Mouse (Mus musculus): ENCODE data around the gene Ms4a6c.
"Not testable (repeated sequence)": the region's sequence is repeated elsewhere in the genome, so short reads cannot be mapped to it uniquely, and the experiment has no call there.

Ms4a6c gene

DNA sequence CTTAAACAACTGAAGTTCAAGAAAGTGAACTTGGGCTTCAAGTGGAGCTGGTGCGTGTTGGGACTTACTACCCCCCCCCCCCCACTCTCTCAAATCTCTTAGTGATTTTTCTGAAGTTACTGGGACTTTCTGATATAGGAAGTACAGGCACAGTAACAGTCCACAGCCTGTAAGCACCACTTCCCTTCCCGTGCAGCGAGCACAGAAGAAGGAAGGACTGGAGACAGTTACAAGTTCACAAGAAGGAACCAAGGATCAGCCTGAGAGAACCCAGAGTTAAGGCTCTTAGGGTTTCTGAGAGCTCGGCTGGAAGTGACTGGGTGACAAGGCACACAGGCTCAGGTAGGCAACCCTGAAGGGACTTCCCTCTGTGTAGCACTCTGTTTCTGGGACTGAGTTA, at the start of gene Ms4a6c:
Gene Ms4a6c, plus strand, starts transcription at position 152 of the 400 bp plus-strand sequence.
- not testable (repeated sequence) for DNase-seq (ENCODE audit: low read depth, low spot score)

DNA sequence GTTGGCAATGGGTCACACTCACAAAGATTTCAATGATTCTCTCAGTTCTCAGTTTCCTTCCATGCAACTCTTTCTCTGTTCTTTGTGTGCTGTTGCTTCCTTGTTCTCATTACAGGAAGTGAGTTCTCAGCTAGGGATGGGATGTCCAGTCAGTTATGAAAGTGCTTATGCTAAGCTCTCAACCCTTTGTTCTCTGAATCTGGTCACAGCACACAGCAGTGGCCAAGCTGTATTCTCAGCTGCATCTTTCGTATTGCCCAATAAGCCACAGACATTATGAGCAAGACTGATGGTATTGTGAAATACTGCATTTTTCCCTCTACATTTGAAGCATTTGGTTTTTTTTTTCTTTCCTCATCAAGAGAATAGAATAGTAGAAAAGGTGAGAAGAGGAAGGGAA, 38.0 kb upstream of the Ms4a6c start:
- DNase-seq (ENCODE audit: low read depth, low spot score) = not testable (repeated sequence)

GRCm38 (mm10) chr19:11435058-11435834, 33.9 kb upstream of the Ms4a6c start:
- DNase-seq (ENCODE audit: low read depth, low spot score) = no peak

DNA sequence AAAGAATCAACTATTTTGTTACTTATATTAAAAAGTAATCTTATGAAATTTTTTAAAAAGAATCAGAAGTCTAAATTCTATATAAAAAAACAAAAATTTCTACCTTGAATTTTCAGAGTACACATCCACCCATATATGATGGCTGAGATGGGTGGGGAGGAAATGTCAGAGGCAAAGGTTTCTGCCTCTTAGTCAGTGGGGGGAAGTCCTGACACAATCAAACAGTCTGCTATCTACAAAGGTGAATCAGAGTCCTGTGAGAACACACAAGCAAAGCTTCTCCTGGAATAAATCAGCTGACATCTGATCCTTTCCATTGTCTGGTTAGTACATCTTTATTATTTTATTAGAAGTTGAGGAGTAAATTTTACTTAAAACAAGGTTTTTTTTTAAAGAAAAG, 25.8 kb upstream of the Ms4a6c start, which contains the start of gene Ms4a4b:
Gene Ms4a4b, plus strand, starts transcription at position 216 of the 400 bp plus-strand sequence.
- DNase-seq (ENCODE audit: low read depth, low spot score) = no peak

DNA sequence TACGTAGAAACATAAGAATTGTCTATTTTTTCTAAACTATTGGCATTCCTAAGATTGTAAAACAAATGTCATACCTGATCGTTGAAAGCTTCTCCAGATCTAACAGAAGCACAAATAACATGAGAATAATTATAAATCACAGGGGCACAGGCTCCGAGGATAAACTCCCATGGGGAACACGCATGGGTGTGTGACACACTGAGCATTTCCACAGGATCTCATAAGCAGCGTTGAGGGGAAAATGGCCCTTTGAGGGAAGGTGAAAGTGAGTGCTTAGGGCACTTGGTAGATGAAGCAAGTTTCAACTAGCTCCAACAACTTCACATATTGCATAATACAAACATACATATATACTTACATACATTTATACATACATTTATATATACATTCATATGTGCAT, 25.2 kb upstream of the Ms4a6c start:
- no peak for DNase-seq (ENCODE audit: low read depth, low spot score)

- no peak for DNase-seq (ENCODE audit: low read depth, low spot score)
These were observed 21.9 kb upstream of the Ms4a6c start for GRCm38 (mm10) chr19:11447238-11447637.

GRCm38 (mm10) chr19:11459041-11459440, 10.1 kb upstream of the Ms4a6c start:
- not testable (repeated sequence) for DNase-seq (ENCODE audit: low read depth, low spot score)

DNA sequence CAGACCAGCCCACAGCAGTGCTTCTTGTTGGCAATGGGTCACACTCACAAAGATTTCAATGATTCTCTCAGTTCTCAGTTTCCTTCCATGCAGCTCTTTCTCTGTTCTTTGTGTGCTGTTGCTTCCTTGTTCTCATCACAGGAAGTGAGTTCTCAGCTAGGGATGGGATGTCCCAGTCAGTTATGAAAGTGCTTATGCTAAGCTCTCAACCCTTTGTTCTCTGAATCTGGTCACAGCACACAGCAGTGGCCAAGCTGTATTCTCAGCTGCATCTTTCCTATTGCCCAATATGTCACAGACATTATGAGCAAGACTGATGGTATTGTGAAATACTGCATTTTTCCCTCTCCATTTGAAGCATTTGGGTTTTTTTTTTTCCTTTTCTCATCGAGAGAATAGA, 4.4 kb upstream of the Ms4a6c start:
- not testable (repeated sequence) for DNase-seq (ENCODE audit: low read depth, low spot score)

DNA sequence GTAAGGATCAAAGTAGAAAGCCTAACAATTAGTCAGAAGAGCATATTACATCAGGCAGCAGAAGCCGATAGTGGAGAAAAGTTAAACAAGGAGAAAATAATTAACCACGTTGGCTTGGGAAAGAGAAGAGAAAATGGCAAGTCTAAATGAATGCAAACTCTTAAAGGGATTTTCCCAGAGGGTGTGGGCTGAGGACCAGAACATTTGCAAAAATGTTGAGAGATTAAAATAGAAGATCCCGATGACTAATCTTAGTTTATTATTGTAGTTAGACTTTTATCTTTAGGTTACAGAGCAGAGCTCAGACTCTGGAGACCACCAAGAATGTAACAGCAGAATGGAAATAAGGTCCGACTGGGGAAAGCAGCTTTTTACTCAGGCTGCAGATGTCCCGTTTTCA, 2.7 kb upstream of the Ms4a6c start:
- DNase-seq (ENCODE audit: low read depth, low spot score) = no peak

GRCm38 (mm10) chr19:11468361-11468760, 805 bp upstream of the Ms4a6c start:
- not testable (repeated sequence) for DNase-seq (ENCODE audit: low read depth, low spot score)

GRCm38 (mm10) chr19:11479714-11480113, 10.5 kb downstream of the Ms4a6c start:
- DNase-seq (ENCODE audit: low read depth, low spot score) = no peak

DNA sequence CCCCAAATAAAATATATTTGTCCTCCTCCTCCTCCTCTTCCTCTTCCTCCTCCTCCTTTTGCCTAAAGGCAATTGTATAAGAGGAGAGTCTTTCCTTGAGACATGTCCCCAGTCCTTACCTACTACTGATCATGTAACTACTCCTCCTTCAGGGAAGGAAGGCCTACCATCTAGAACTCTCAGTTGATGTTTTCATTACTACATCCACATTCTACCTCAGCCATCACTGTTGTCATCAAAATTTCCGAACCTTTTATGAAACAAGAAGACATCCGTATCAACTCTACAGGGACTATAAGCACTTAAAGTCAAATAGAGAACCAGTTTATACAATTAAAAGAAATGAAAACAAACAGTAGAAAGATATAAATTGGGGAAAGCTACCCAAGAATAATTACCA, 13.5 kb downstream of the Ms4a6c start:
- no peak for DNase-seq (ENCODE audit: low read depth, low spot score)

GRCm38 (mm10) chr19:11483941-11484340, 14.8 kb downstream of the Ms4a6c start:
- DNase-seq (ENCODE audit: low read depth, low spot score) = no peak

DNA sequence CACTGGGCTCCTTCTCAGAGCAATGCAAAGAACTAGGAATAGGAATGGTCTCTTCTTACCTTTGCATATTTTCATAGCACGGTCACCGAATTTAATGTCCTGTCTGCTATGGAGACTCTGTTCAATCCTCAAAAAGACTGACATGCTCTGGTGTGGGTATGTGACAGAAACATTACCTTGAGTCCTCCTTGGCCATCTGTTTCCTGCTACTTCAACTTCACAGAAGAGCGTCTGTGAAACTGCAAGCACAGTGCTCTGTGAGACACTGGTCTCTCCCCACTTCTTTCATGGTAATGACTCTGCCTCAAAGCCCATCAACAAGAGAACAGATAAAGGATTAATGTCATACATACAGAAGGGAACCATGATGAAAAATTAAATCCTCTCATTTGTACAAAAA, 15.2 kb downstream of the Ms4a6c start:
- no peak for DNase-seq (ENCODE audit: low read depth, low spot score)

- no peak for DNase-seq (ENCODE audit: low read depth, low spot score)
These were observed 16.1 kb downstream of the Ms4a6c start for GRCm38 (mm10) chr19:11485266-11485665.

DNA sequence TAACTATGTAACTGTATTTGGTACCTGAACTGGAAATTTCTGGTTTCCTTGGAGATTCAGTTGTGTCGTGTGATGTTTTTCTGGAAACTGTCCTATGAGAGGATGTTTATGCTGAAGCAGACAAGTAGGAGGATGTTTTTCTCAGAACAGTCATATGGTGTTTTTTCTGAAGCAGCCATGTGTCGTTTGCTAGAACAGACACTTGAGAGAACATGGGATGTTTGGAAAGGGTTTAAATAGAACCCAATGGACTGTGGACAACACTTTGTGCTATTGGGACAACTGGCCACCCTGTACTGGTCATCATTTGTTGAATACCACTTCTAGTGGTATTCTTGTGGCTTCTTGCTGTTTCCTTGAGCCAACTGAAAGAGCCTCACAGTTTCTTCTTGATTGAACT, 16.6 kb downstream of the Ms4a6c start, which contains the start of gene Gm8369:
Gene Gm8369, plus strand, starts transcription at position 193 of the 400 bp plus-strand sequence.
- DNase-seq (ENCODE audit: low read depth, low spot score) = no peak

GRCm38 (mm10) chr19:11486599-11486998, 17.4 kb downstream of the Ms4a6c start:
- DNase-seq (ENCODE audit: low read depth, low spot score) = no peak

GRCm38 (mm10) chr19:11491406-11492189, 22.4 kb downstream of the Ms4a6c start:
- DNase-seq (ENCODE audit: low read depth, low spot score) = no peak

DNA sequence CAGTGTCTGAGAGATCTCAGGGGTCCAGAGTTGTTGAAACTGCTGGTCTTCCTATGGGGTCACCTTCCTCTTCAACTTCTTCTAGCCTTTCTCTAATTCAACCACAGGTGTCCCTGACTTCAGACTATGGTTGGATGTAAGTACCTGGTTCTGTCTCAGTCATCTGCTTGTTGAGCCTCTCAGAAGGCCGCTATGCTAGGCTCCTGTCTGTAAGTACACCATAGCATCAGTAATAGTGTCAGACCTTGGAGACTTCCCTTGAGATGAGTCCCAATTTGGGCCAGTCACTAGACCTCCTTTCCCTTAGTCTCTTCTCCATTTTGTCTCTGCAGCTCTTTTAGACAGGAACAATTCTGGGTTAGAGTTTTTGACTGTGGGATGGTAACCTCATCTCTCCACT, 23.5 kb downstream of the Ms4a6c start:
- DNase-seq (ENCODE audit: low read depth, low spot score) = no peak

- no peak for DNase-seq (ENCODE audit: low read depth, low spot score)
These were observed 25.4 kb downstream of the Ms4a6c start for GRCm38 (mm10) chr19:11494519-11494918.

GRCm38 (mm10) chr19:11496361-11496760, 27.2 kb downstream of the Ms4a6c start:
- DNase-seq (ENCODE audit: low read depth, low spot score) = no peak

- DNase-seq (ENCODE audit: low read depth, low spot score) = not testable (repeated sequence)
These were observed 28.1 kb downstream of the Ms4a6c start for GRCm38 (mm10) chr19:11497300-11497699.

GRCm38 (mm10) chr19:11500796-11501195, 31.6 kb downstream of the Ms4a6c start:
- DNase-seq (ENCODE audit: low read depth, low spot score) = no peak
